Mouse (Mus musculus): ENCODE measurements around the gene Adal.

DNA sequence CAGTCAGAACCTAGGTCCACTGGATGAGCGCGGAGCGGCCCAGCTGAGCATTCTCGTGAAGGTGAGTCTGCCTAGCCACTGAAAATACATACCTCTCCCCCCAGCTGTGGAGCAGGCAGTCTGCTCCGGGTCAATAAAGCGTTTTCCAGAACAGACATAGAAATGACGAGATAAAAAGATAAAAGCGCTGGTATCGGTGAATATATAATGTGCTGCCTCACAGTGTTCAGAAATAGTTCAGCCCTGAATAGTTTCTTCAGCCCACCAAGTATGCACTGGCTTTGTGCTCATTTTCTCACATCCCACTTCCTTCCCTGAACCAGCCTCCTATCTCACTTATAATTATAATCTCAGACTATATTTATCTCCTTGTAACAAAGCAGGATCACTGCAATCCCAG is 55.2 kb downstream of the Adal start:
- TF ChIP-seq ZNF384 (IDR thresholded peaks at IDR 0.05; ENCODE audit: low read depth, low read length) (no peak), ZC3H11A (IDR thresholded peaks at IDR 0.05; ENCODE audit: borderline replicate concordance, low read depth, low read length) (no peak), HCFC1 (IDR thresholded peaks at IDR 0.05; ENCODE audit: borderline replicate concordance, insufficient read depth, low read length) (no peak)

Measured in ES-E14 (cell line).